Mouse (Mus musculus) embryonic fibroblast, embryonic 13.5 days (primary cell): ENCODE measurements at regions not wholly inside any gene's neighbourhood (a gene's known extent, or its start where the extent isn't known, plus 50 kb on each side); places are given as distances from the start of the nearest gene placed in this dataset.

ENCODE experiments used
- H3K27ac ChIP-seq: 2 replicates; pipeline ENCODE4 v1.5.1; 2012; ENCODE audit warnings: low read length, control low read depth, inconsistent platforms; ENCODE audit not compliant: insufficient read depth
- H3K4me1 ChIP-seq: 2 replicates; pipeline ENCODE4 v1.6.1; 2011; ENCODE audit warnings: low read length; ENCODE audit not compliant: control insufficient read depth, insufficient read depth
- H3K4me3 ChIP-seq: 2 replicates; pipeline ENCODE4 v1.5.1; 2011; ENCODE audit warnings: mild to moderate bottlenecking, control low read depth, low read length; ENCODE audit not compliant: insufficient read depth
- CTCF ChIP-seq: IDR thresholded peaks from 2 replicates; pipeline ENCODE4 v1.5.1; 2011; ENCODE audit warnings: mild to moderate bottlenecking, control low read depth, low read length, moderate library complexity, borderline replicate concordance; ENCODE audit not compliant: insufficient read depth
- POLR2A ChIP-seq: IDR thresholded peaks from 2 replicates; pipeline ENCODE4 v1.6.1; 2011; ENCODE audit warnings: low read depth, mild to moderate bottlenecking, control low read depth, low read length, moderate library complexity

DNA sequence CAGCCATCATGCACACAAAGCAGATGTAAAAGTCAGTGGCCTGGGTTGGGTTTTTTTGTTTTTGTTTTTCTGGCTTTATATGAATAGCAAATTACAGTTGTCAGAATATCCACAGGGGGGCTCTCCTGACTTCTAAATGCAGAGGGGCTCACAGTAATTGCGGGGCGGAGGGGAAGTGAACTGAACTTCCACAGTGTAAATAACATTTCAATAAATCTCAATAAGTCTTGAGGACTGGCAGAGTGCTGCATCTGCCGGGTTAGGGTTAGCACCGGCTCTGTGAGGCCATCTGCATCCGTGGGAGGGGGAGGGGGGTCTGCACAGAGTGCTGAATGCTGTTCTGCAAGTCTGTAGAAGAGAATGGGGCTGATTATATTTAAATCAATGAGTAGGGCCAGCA, 50.3 kb upstream of the Arl4c start:
- Histone ChIP-seq H3K4me1 (no peaks in the 10 kb centered on the region), H3K27ac (no peak overlapping the region), H3K4me3 (no peak overlapping the region)
- TF ChIP-seq CTCF (no peak), POLR2A (no peak)

DNA sequence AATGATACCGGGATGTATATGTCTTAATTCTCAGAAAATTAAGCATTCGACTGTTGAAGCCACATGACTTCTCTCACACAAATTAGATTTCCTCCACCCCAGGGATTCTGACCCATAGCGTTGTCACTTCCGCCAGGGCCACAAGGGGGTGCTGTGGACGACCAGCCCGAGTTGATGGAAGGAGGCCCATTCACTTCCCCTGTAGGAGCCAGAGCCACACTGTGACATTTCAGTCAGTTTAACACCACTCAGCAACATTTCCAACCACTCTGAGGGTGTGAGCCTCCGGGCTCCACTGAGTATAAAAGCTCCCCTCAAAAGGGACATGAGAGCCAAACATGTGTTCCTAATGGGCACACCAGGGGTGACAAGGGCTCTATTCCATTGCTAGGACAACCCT, 54.6 kb upstream of the Arl4c start:
- Histone ChIP-seq H3K4me3 (no peak overlapping the region), H3K27ac (no peak overlapping the region), H3K4me1 (no peaks in the 10 kb centered on the region)
- TF ChIP-seq CTCF: peak; percentile 61; the same call in 1 of the 2 replicates
- no peak for TF ChIP-seq POLR2A

DNA sequence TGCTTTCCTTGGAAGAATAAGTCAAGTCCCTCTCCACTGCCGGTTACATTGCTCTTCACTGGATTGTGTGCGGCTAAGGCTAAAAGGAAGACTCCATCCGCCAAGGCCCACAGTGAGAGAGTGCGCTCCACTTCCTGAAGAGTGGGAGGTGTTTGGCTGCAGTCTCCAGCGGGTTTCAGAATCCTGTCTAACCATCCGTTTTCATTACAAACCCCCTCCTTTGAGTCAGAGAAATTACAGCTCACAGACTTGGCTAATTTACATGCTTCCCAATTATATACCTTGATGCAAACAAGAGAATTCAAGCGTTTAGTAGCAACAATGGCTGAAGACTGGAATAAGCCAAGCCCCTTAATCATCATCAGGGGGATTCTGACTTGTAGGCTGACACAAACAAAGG, 55.1 kb upstream of the Arl4c start:
- no peak overlapping the region for H3K27ac ChIP-seq
- TF ChIP-seq CTCF (no peak), POLR2A (no peak)
- H3K4me1 ChIP-seq: no peaks in the 10 kb centered on the region
- no peak overlapping the region for H3K4me3 ChIP-seq

DNA sequence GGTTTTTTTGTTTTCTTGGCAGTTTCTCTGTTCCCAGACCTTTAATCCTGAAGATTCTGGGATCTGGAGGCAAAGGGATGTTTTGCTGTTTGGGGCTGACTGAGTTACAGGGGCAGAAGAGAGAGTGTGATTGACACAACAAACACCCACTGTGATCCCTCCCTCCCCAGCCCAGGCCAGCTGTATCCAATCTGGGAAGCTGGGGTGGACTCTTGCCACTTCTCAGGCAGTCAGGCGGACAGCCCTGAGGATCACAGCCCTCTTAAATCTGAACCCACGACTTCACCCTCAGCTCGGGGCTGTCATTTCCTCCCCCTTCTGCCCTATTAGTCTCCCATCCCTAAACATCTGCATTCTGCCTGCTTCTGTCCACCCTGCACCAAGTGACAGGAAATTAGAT, 55.7 kb upstream of the Arl4c start:
- TF ChIP-seq CTCF (no peak), POLR2A (no peak)
- Histone ChIP-seq H3K4me3 (no peak overlapping the region), H3K4me1 (no peaks in the 10 kb centered on the region), H3K27ac (no peak overlapping the region)

DNA sequence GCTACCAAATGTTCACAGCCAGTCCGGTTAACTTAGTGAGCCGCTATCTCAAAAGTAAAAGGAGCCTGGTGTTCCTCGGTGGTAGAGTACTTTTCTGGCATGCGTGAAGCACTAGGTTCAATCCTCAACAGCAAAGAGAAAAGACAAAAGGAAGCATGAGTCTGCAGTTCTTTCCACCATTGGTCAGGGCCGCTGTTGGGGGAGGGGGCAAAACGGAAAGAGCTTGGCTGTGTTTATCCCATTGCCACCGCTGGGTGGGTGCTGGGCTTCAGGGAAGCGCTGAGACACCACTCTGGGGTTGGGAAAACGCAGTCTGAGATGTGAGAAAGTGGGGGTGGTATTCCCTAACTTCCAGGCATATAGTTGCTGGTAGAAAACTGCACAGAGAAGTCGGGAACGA, 58.6 kb upstream of the Arl4c start:
- Histone ChIP-seq H3K4me1 (no peaks in the 10 kb centered on the region), H3K4me3 (no peak overlapping the region), H3K27ac (no peak overlapping the region)
- TF ChIP-seq CTCF (no peak), POLR2A (no peak)

DNA sequence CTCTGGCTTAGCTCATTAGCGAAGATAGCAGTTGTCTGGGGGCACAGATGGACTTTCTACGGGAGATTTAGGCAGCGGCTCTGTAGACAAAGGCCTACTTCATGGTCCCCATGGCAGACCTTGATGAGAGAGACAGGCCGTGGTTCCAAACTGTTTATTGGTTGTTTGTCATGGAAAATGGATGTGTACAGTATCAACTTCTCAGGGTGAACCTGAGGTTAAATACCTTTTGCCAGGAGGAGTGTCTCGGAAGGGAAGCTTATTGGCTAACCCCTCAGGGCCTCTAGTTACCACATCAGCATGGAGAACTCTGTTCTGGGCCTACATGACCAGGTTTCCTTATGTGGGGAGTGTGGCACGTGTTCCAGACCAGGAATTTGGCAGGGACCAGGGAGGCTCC, 59.1 kb upstream of the Arl4c start:
- no peaks in the 10 kb centered on the region for H3K4me1 ChIP-seq
- no peak for TF ChIP-seq POLR2A
- TF ChIP-seq CTCF: no peak
- H3K4me3 ChIP-seq: no peak overlapping the region
- no peak overlapping the region for H3K27ac ChIP-seq

DNA sequence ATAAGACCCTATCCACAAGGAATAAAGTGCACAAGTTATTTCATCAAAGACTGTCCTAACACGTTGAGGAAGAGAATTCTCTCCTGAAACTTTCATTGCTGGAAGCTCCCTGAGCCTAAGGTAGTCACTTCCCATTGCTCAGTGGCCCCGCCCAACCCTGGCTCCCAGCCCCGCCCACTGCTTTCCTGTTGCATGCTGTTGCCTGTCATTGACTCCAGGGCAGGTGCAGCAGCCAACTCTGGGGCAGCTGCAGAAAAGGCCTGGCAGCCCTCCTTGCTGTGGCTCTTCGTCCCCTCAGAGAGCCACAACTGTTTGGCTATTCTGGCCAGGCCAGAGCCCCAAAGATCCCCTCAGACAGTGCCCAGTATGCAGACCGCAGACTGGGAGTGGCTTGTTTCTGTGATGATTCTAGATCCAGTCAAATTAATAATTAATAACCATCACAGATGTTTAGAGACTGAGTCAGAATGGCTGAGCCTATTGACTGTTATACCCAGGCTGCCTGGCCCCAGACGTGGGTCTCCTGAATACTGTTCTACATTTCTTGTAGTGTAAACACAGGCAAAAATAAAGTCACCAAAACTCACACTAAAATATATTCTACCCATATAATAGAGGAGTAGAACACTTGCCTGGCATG, 61.8 kb upstream of the Arl4c start:
- Histone ChIP-seq H3K27ac (no peak overlapping the region), H3K4me1 (no peaks in the 10 kb centered on the region), H3K4me3 (no peak overlapping the region)
- TF ChIP-seq POLR2A: no peak
- TF ChIP-seq CTCF: no peak

DNA sequence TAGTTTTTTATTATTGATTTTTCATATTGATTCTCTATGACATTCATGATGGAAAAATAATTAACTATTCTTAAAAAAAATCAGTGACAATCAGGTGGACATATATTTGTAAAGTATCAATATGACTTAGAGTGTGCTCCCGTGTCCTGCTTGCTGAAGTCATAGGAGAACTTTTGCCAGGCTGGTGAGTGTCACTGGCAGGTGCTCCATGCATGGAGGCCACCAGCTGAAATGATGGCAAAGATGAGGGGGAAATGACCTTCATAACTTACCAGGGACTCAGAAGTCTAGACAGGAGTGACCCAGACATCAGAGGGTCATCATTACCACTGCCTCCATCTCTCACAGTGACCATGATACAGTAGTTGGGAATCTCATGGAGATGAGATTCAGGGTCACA, 62.5 kb upstream of the Arl4c start:
- TF ChIP-seq POLR2A (no peak), CTCF (no peak)
- Histone ChIP-seq H3K27ac (no peak overlapping the region), H3K4me3 (no peak overlapping the region), H3K4me1 (no peaks in the 10 kb centered on the region)

DNA sequence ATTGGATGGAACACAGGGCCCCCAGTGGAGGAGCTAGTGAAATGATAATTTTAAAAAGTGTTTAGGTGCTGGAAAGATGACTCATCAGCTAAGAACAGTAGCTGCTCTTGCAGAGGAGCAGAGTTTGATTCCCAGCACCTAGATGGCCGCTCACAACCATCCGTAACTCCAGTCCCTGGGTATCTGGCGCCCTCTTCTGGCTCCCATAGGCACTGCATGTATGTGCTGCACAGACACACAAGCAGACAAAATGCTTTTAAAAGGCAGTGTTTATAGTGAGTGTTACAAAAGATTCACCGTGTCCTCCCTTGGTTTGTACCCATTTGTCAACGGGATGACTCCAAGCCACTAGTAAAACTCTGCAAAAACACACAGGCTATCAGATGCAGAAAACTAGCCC, 75.0 kb upstream of the Arl4c start:
- TF ChIP-seq CTCF: no peak
- no peak for TF ChIP-seq POLR2A
- no peaks in the 10 kb centered on the region for H3K4me1 ChIP-seq
- no peak overlapping the region for H3K27ac ChIP-seq
- H3K4me3 ChIP-seq: no peak overlapping the region

DNA sequence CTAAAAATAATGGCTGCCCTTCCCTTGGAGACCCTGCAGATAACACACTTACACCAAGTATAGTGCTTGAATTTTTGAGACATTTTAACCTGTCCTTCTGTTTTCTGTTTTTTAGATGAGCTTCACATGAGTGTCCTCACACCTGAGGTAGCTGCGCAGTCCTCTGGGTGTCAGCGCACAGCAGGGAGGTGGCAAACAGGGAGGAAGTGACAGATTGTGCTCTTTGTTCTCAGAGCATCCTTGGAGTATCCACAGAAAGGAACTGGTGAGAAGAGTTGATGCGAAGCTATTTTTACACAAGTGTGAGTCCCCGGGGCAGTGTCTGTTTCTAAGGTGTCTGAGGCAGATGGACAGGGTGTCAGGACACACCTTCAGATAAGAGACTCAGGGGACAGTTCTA, 78.2 kb upstream of the Arl4c start:
- TF ChIP-seq CTCF (no peak), POLR2A (no peak)
- Histone ChIP-seq H3K27ac (no peak overlapping the region), H3K4me1 (no peaks in the 10 kb centered on the region), H3K4me3 (no peak overlapping the region)

DNA sequence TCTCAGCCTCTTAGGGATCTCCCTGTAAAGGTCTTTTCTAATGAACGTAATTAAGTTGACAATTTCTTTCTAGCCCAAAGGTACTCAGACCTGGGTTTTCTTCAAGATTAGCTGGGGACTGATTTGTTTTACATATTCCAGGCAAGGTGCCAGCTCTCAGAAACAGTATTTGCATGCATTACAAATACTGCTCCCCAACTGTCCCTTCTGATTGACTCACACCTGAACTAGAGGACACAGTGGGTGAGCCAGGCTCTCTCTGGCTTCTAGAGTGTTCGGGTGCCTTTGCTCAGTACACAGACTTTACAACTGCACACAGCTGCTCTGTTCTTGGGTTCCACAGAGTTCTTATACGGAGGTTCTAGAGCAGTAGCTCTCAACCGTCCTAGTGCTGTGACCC, 81.1 kb upstream of the Arl4c start:
- Histone ChIP-seq H3K27ac (no peak overlapping the region), H3K4me3 (no peak overlapping the region)
- TF ChIP-seq POLR2A (no peak), CTCF (no peak)

More for the DNA sequence above, 81.1 kb upstream of the Arl4c start:
- no peaks in the 10 kb centered on the region for H3K4me1 ChIP-seq
